Comparison of ENCODE assay signal across 8 mouse cellular contexts in genomic region chr11:119298917-119299316, GRCm38 (mm10). TPM values are rescaled to one million over a fixed set of nuclear protein-coding genes. Genes with fewer than 3 reads are reported as not detected.
A peak's percentile ranks its signal among the peaks of the same experiment; 100 is the strongest.
DNase-seq lines count a peak whose midpoint lies in the region; ATAC-seq lines count a peak whose summit lies in the region.

No protein-coding gene starts in this region.

- H3K9me3 ChIP-seq in kidney, embryonic 16.5 days (ENCODE audit: low read length), result no peaks in the 10 kb centered on the region
- no peaks in the 10 kb centered on the region for H3K9me3 ChIP-seq in hindbrain, embryonic 15.5 days
- no peaks in the 10 kb centered on the region for H3K9me3 ChIP-seq in midbrain, embryonic 15.5 days

- H3K36me3 ChIP-seq in kidney, embryonic 16.5 days (ENCODE audit: insufficient read depth, low read length), result peaks cover 39% of the 10 kb centered on the region
- H3K36me3 ChIP-seq in hindbrain, embryonic 15.5 days, result peaks cover 40% of the 10 kb centered on the region
- peaks cover 14% of the 10 kb centered on the region; the same call in 1 of the 2 replicates for H3K36me3 ChIP-seq in midbrain, embryonic 15.5 days (replicated peaks)

- DNase-seq in kidney, postnatal 14 days, result no peak
- no peak for DNase-seq in cerebellum, adult 18-20 months
- DNase-seq in retina, embryonic 14.5 days (ENCODE audit: low spot score), result no peak

- H3K27me3 ChIP-seq in kidney, embryonic 16.5 days (ENCODE audit: insufficient read depth, low read length), result no peaks in the 10 kb centered on the region
- H3K27me3 ChIP-seq in hindbrain, embryonic 15.5 days, result no peaks in the 10 kb centered on the region
- no peaks in the 10 kb centered on the region for H3K27me3 ChIP-seq in midbrain, embryonic 15.5 days (replicated peaks)

- peak overlapping the region; percentile 92 for H3K4me3 ChIP-seq in kidney, embryonic 16.5 days (ENCODE audit: low read length)
- H3K4me3 ChIP-seq in brown adipose tissue, adult 24 weeks (ENCODE audit: insufficient read depth, low read depth, low read length), result peak overlapping the region; percentile 94
- H3K4me3 ChIP-seq in hindbrain, embryonic 15.5 days, result peak overlapping the region; percentile 92
- H3K4me3 ChIP-seq in midbrain, embryonic 15.5 days, result peak overlapping the region; percentile 97

- ATAC-seq in kidney, embryonic 16.5 days (ENCODE audit: low FRiP score, low TSS enrichment), result no peak
- ATAC-seq in hindbrain, embryonic 15.5 days (ENCODE audit: low FRiP score, low read depth), result no peak
- no peak for ATAC-seq in midbrain, embryonic 15.5 days (replicated peaks)
- no peak for ATAC-seq in inflammation-experienced regulatory T-cells, adult 6 months

- H3K27ac ChIP-seq in kidney, embryonic 16.5 days (ENCODE audit: low read length), result peak overlapping the region; percentile 83; the same call in 1 of the 2 replicates
- 0 out of 2 replicates have a peak overlapping the region, but pooled peaks have one; percentile 89 for H3K27ac ChIP-seq in brown adipose tissue, adult 24 weeks (replicated peaks; ENCODE audit: low read depth, low read length)
- H3K27ac ChIP-seq in hindbrain, embryonic 15.5 days (replicated peaks), result peak overlapping the region; percentile 99; the same call in 1 of the 2 replicates
- H3K27ac ChIP-seq in midbrain, embryonic 15.5 days, result no peak overlapping the region; the same call in 1 of the 2 replicates

- WGBS in kidney, embryonic 16.5 days, result 5% methylated on average over 7 of the region's 7 CpGs
- 14% methylated on average over 7 of the region's 7 CpGs for WGBS in hindbrain, embryonic 15.5 days
- WGBS in midbrain, embryonic 15.5 days, result 11% methylated on average over 7 of the region's 7 CpGs

- H3K9ac ChIP-seq in kidney, embryonic 16.5 days (replicated peaks; ENCODE audit: low read length), result peak overlapping the region; percentile 94
- H3K9ac ChIP-seq in hindbrain, embryonic 15.5 days, result peak overlapping the region; percentile 98
- peak overlapping the region; percentile 96 for H3K9ac ChIP-seq in midbrain, embryonic 15.5 days

- H3K4me1 ChIP-seq in kidney, embryonic 16.5 days (ENCODE audit: insufficient read depth, low read length), result peaks cover 17% of the 10 kb centered on the region
- peaks cover 6% of the 10 kb centered on the region; the same call in 1 of the 2 replicates for H3K4me1 ChIP-seq in brown adipose tissue, adult 24 weeks (ENCODE audit: control insufficient read depth, insufficient read depth, insufficient read length, low read length)
- H3K4me1 ChIP-seq in hindbrain, embryonic 15.5 days (replicated peaks), result peaks cover 27% of the 10 kb centered on the region
- H3K4me1 ChIP-seq in midbrain, embryonic 15.5 days, result peaks cover 23% of the 10 kb centered on the region

- peak overlapping the region; percentile 89 for H3K4me2 ChIP-seq in kidney, embryonic 16.5 days (replicated peaks; ENCODE audit: low read depth, low read length)
- H3K4me2 ChIP-seq in hindbrain, embryonic 15.5 days, result peak overlapping the region; percentile 95
- H3K4me2 ChIP-seq in midbrain, embryonic 15.5 days, result peak overlapping the region; percentile 82

RNA-seq across cellular contexts. Expression of gene Eif4a3, which starts 1.0 kb away (rescaled TPM):
- polyA plus RNA-seq in kidney, embryonic 16.5 days (2015; fragmentation: Nextera tagmentation; extraction: Ambion mirVana), result 381 and 389 TPM in 2 replicates
- 54.8 and 76.2 TPM in 2 replicates for polyA plus RNA-seq in brown adipose tissue, adult 24 weeks (2012; ENCODE audit: insufficient read depth, insufficient read length, missing spikeins)
- 242 and 250 TPM in 2 replicates for polyA plus RNA-seq in hindbrain, embryonic 15.5 days (2015; fragmentation: Nextera tagmentation; extraction: Ambion mirVana)
- polyA plus RNA-seq in midbrain, embryonic 15.5 days (2015; fragmentation: Nextera tagmentation; extraction: Ambion mirVana), result 261 and 266 TPM in 2 replicates
- polyA plus RNA-seq in inflammation-experienced regulatory T-cells, adult 6 months (2017; shearing (Covaris generic)), result 100 to 1,000 TPM; 180 to 214 (median 192) TPM

RNA-seq across cellular contexts. Expression of gene Card14, which starts 8.7 kb away (rescaled TPM):
- 0.36 and 0.52 TPM in 2 replicates for polyA plus RNA-seq in kidney, embryonic 16.5 days (2015; fragmentation: Nextera tagmentation; extraction: Ambion mirVana)
- polyA plus RNA-seq in brown adipose tissue, adult 24 weeks (2012; ENCODE audit: insufficient read depth, insufficient read length, missing spikeins), result not detected in 2 replicates
- 0.36 and 0.58 TPM in 2 replicates for polyA plus RNA-seq in hindbrain, embryonic 15.5 days (2015; fragmentation: Nextera tagmentation; extraction: Ambion mirVana)
- 0.34 and 0.37 TPM in 2 replicates for polyA plus RNA-seq in midbrain, embryonic 15.5 days (2015; fragmentation: Nextera tagmentation; extraction: Ambion mirVana)
- polyA plus RNA-seq in inflammation-experienced regulatory T-cells, adult 6 months (2017; shearing (Covaris generic)), result not detected

RNA-seq across cellular contexts. Expression of gene Gaa, which starts 31.2 kb away (rescaled TPM):
- 80.7 and 82.6 TPM in 2 replicates for polyA plus RNA-seq in kidney, embryonic 16.5 days (2015; fragmentation: Nextera tagmentation; extraction: Ambion mirVana)
- polyA plus RNA-seq in brown adipose tissue, adult 24 weeks (2012; ENCODE audit: insufficient read depth, insufficient read length, missing spikeins), result 28.3 and 31.9 TPM in 2 replicates
- 95.1 and 105 TPM in 2 replicates for polyA plus RNA-seq in hindbrain, embryonic 15.5 days (2015; fragmentation: Nextera tagmentation; extraction: Ambion mirVana)
- polyA plus RNA-seq in midbrain, embryonic 15.5 days (2015; fragmentation: Nextera tagmentation; extraction: Ambion mirVana), result 93.9 and 95.3 TPM in 2 replicates
- polyA plus RNA-seq in inflammation-experienced regulatory T-cells, adult 6 months (2017; shearing (Covaris generic)), result 10 to 100 TPM in 2 of 3 experiments, 1 to 10 TPM in 1; 9.2 to 13.4 (median 11.8) TPM

RNA-seq across cellular contexts. Expression of gene Sgsh, which starts 56.4 kb away (rescaled TPM):
- polyA plus RNA-seq in kidney, embryonic 16.5 days (2015; fragmentation: Nextera tagmentation; extraction: Ambion mirVana), result 8.3 and 8.7 TPM in 2 replicates
- 3.8 and 7.7 TPM in 2 replicates for polyA plus RNA-seq in brown adipose tissue, adult 24 weeks (2012; ENCODE audit: insufficient read depth, insufficient read length, missing spikeins)
- 4.4 and 5.3 TPM in 2 replicates for polyA plus RNA-seq in hindbrain, embryonic 15.5 days (2015; fragmentation: Nextera tagmentation; extraction: Ambion mirVana)
- 5.2 and 6.6 TPM in 2 replicates for polyA plus RNA-seq in midbrain, embryonic 15.5 days (2015; fragmentation: Nextera tagmentation; extraction: Ambion mirVana)
- polyA plus RNA-seq in inflammation-experienced regulatory T-cells, adult 6 months (2017; shearing (Covaris generic)), result 10 to 100 TPM in 2 of 3 experiments, 1 to 10 TPM in 1; 7.9 to 16.6 (median 11.9) TPM

RNA-seq across cellular contexts. Expression of gene Slc26a11, which starts 56.4 kb away (rescaled TPM):
- 11.3 and 12.5 TPM in 2 replicates for polyA plus RNA-seq in kidney, embryonic 16.5 days (2015; fragmentation: Nextera tagmentation; extraction: Ambion mirVana)
- polyA plus RNA-seq in brown adipose tissue, adult 24 weeks (2012; ENCODE audit: insufficient read depth, insufficient read length, missing spikeins), result 2.1 and 3.1 TPM in 2 replicates
- 5.9 and 7.6 TPM in 2 replicates for polyA plus RNA-seq in hindbrain, embryonic 15.5 days (2015; fragmentation: Nextera tagmentation; extraction: Ambion mirVana)
- 6.9 and 7.4 TPM in 2 replicates for polyA plus RNA-seq in midbrain, embryonic 15.5 days (2015; fragmentation: Nextera tagmentation; extraction: Ambion mirVana)
- polyA plus RNA-seq in inflammation-experienced regulatory T-cells, adult 6 months (2017; shearing (Covaris generic)), result 10 to 100 TPM; 13.3 to 31.3 (median 23.4) TPM
